Mouse (Mus musculus) thymus, postnatal 36 days (tissue): ENCODE results near the gene Tpk1.
"Not testable (repeated sequence)": the region's sequence is repeated elsewhere in the genome, so short reads cannot be mapped to it uniquely, and the experiment has no call there.

ENCODE experiments used
- DNase-seq, 2 experiments: peaks; one replicate each; pipeline ENCODE4 v3.0.0; 2022; ENCODE audit warnings: mixed read lengths in 2 of 2

Tpk1 gene

GRCm38 (mm10) chr6:43518378-43518777 lies 147.7 kb downstream of the Tpk1 start:
- DNase-seq: no peak

DNA sequence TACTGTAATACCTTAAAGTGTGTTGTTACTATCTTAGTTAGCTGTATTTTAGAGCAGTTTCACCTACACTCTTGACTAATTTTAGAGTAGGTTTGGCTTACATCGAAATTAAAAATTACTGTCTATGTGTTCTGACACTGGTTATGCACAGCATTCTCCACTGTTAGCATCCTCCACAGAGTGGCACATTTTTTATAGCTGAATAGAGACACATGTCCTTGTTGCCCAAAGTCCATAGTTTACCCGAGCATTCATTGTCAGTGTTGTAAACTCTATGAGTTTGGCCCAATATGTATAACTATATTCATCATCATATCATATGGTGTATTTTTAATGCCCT lies 148.8 kb downstream of the Tpk1 start:
- no peak for DNase-seq

DNA sequence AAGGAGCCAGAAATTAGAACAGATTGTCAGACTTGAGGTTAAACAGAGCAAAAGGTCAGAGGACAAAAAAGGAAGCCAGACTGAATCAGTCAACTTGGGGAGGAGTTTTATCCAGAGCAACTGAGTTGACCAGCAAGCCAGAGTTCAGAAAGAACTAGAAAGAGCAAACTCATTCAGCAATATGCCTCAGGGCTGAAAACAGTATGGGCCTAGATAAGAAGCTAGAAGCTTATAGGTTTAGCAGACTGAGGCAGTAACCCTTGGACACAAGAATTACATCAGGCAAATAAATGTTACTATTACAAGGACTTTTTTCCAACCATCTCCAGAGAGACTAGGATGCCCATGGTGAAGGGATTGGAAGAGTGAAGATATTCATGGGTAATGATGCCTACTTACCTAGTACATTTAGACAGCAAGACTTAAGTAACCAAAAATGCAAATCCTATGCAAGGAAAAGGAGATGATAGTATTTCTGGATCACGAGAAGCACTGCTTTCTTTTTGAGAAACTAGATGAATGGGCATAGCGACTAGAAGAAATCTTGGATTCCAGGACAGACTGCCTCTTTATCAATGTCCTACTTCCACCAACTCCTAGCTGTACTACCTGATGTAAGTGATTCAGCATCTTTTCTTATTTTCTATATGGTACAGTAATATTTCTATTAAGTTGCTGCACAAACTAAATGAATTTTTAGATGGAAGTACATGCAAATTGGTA lies 149.3 kb downstream of the Tpk1 start:
- no peak for DNase-seq

GRCm38 (mm10) chr6:43506686-43507385 lies 159.2 kb downstream of the Tpk1 start:
- DNase-seq: not testable (repeated sequence)

GRCm38 (mm10) chr6:43504609-43505230 lies 161.4 kb downstream of the Tpk1 start:
- no peak for DNase-seq

GRCm38 (mm10) chr6:43492367-43492766 lies 173.7 kb downstream of the Tpk1 start:
- DNase-seq: no peak

DNA sequence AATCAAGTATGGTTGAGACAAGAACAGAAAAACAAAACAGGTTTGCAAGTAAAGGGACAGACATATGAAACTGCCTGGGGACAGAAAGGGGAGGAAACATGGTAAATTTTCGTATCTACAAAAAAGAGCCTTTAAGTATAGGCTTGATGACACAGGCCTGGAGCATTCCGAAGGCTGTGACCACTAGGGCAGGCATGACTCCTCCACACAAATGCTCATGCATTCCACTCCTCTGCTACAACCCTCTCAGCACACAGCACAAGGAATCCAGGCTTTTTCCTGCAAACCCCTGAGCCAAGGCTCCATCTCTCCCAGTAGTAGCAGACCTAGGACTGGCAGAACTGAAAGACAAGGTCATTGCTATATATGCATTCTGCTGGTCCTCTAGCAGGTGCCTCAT lies 179.4 kb downstream of the Tpk1 start:
- no peak for DNase-seq

GRCm38 (mm10) chr6:43480687-43481086 lies 185.4 kb downstream of the Tpk1 start:
- no peak for DNase-seq

- no peak for DNase-seq
Measured at GRCm38 (mm10) chr6:43478810-43479209, 187.3 kb downstream of the Tpk1 start.

DNA sequence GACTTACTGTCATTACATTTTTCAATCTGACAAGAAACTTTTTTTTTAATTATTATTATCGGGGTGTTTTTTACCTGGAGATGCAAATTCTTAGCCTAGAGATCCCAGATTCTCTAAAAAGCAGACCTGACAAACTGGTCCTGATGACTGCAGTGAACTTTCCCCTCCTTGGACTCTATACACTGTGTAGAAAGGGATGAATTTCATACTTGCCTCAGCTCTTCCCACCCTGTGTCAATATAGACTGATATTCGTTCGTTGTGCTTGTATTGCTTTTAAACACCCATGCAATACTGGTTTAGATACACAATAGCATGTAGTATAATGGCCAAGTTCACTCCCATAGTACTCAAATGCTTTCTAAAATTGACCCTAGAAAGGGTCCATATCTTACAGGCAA lies 189.7 kb downstream of the Tpk1 start:
- DNase-seq: no peak

DNA sequence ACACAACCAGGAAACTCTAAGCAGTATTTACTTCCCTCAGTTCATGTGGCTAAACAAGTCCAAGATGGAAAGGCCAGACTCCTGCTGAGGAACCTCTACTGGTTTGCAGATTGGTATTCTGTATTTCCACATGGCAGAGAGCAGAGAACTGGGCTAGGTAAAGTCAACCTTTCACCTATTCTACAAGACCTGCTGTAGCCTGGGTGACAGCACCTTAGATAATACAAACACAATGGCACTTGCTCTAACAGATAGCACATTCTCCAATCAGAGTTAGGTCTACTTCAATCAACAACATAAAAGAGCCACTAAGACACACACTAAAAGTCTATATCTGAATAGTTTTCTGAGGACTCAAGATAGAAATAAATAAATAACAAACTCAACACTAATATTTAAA lies 190.2 kb downstream of the Tpk1 start:
- no peak for DNase-seq

GRCm38 (mm10) chr6:43471556-43471955 lies 194.5 kb downstream of the Tpk1 start:
- no peak for DNase-seq

DNA sequence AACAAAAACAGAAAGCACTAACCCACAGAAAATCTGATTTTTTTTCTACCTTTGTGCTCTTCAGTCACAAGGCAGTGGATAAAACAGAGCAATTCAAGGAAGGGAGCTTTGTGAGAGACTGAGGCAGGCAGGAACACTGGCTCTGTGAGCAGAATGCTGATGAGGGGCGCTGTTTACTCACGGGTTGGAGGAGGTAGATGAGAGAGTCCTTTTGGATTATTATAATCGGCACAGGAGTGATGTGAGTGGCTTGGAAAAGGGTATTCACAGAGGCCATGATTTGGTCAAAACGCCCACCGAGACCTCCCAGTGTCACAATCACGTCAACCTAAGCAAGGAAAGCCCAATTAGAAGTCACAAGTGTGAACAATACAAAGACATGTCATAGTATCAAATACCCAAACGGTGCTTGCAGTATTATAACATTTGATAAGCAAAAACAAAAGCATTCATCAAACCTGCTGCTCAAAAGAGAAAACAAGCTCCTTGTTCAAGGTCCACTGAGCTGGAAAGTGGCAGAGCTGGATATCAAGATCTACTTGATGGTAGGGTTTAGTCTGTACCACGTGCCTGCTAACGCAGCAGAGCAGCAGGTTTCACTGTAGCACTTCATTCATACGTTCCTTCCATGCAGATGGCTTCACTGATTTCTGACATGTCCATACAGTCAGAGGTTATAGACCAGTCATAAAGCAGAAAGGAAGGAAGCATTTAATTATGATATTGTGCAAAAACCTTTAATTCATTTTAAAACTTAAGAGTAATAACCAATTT lies 197.1 kb downstream of the Tpk1 start:
- DNase-seq: no peak

GRCm38 (mm10) chr6:43462849-43463369 lies 203.2 kb downstream of the Tpk1 start:
- DNase-seq: no peak

DNA sequence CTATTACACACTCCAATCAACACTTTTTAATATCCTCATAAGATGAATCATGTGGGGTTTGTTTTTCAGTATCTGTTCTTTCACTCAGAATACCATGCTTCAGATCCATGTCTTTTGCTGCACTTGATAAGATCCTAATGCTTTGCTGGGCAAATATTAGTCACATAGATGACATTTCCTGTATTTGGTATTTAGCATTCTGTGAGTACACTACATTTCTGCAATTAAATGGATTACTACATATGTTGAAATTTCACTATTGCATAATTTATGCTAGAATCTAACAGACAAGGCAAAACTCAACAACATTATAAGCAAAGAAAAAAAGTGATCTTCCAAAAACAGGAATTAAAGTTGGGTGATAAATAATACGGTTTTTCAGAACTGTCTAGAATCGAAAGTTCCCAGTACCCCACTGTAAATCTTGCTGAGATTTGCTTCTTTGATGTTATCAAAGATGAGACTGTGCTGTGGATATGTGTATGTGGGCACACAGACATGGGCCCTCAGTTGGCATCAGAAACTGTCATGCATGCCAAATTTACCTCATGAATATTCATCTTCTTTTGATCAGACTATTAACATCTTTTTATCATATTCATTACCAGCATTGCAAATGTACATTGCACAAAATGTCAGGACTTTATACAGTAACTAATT lies 203.8 kb downstream of the Tpk1 start:
- no peak for DNase-seq

- DNase-seq: no peak
Measured at GRCm38 (mm10) chr6:43459082-43459481, 207.0 kb downstream of the Tpk1 start.

- DNase-seq: no peak
Measured at GRCm38 (mm10) chr6:43457989-43458388, 208.1 kb downstream of the Tpk1 start.

DNA sequence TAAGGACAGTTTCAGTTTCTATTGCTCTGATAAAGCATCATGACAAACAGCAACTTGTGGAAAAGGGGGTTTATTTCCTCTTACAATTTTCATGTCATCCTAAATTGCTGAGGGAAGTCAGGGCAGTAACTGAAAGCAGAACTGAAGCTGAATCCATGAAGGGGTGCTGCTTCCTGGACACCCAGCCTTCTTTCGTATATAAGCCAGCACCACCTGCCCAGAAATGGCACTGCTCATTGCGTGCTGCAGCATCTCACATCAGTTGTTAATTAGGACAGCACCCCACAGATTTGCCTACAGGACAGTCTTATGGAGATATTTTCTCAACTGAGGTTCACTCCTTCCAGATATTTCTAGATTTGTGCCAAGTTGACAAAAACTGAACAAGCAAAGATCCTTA lies 216.6 kb downstream of the Tpk1 start:
- no peak for DNase-seq

- no peak for DNase-seq
Measured at GRCm38 (mm10) chr6:43445856-43446255, 220.2 kb downstream of the Tpk1 start.

DNA sequence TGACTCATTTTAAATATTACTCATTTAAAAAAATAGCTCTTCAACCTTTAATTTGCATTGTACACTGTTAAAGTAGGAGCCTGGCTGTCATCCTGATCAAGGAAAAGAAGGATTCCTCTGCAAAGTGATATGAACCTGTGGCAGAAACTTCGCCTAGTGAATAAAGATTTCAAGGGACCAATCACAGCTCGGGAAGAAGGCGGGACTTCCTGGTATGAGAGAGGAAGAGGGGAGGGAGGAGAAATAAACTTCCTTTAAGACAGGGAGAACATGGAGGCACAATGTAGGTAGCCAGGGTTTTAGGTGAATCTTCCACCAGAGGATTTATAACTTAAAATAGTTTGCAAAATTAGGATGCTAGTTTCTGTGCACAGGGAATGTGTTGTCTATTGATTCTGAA lies 223.9 kb downstream of the Tpk1 start:
- DNase-seq: no peak

GRCm38 (mm10) chr6:43435987-43436541 lies 230.0 kb downstream of the Tpk1 start:
- no peak for DNase-seq

GRCm38 (mm10) chr6:43434365-43434764 lies 231.7 kb downstream of the Tpk1 start:
- no peak for DNase-seq
